Mouse (Mus musculus) neural tube, embryonic 14.5 days (tissue): ENCODE results near the gene Zfc3h1. TPM values are rescaled to one million over a fixed set of nuclear protein-coding genes. Genes with fewer than 3 reads are reported as not detected.

Source experiments
- ATAC-seq: fragments of 200-750 bp; cut with Nextera tagmentation; 2 replicates; pipeline ENCODE4 v1.8.0; 2017; ENCODE audit warnings: low read depth, mild to moderate bottlenecking, moderate TSS enrichment, moderate library complexity
- H3K27ac ChIP-seq: fragments of 300-500 bp; sonication (generic); 2 replicates; pipeline ENCODE4 v1.5.1; 2014; ENCODE audit warnings: low read depth, mild to moderate bottlenecking, control low read depth, low read length, moderate library complexity, mixed read lengths
- H3K27me3 ChIP-seq: fragments of 300-500 bp; sonication (generic); 2 replicates; pipeline ENCODE4 v1.6.1; 2014; ENCODE audit warnings: low read length; ENCODE audit not compliant: control insufficient read depth, insufficient read depth
- H3K36me3 ChIP-seq: fragments of 300-500 bp; sonication (generic); 2 replicates; pipeline ENCODE4 v1.6.1; 2014; ENCODE audit warnings: low read length, mixed read lengths; ENCODE audit not compliant: control insufficient read depth, insufficient read depth
- H3K4me1 ChIP-seq: fragments of 300-500 bp; sonication (generic); 2 replicates; pipeline ENCODE4 v1.6.1; 2014; ENCODE audit warnings: low read length; ENCODE audit not compliant: control insufficient read depth, insufficient read depth
- H3K4me2 ChIP-seq: fragments of 300-500 bp; sonication (generic); 2 replicates; pipeline ENCODE4 v1.6.1; 2014; ENCODE audit warnings: mild to moderate bottlenecking, low read depth, low read length, control low read depth
- H3K4me3 ChIP-seq: fragments of 300-500 bp; sonication (generic); 2 replicates; pipeline ENCODE4 v1.5.1; 2014; ENCODE audit warnings: low read depth, low read length, control low read depth, mixed read lengths
- H3K9ac ChIP-seq: fragments of 300-500 bp; sonication (generic); replicated peaks from 2 replicates; pipeline ENCODE4 v1.6.1; 2014; ENCODE audit warnings: low read depth, mild to moderate bottlenecking, control low read depth, low read length, mixed read lengths
- H3K9me3 ChIP-seq: fragments of 300-500 bp; sonication (generic); 2 replicates; pipeline ENCODE4 v1.6.1; 2016; ENCODE audit warnings: low read length; ENCODE audit not compliant: control insufficient read depth
- WGBS: fragments of 180-500 bp; shearing (Covaris S2); extraction: QIAGEN DNeasy Blood & Tissue Kit; methylation state at CpG from one replicate; pipeline ENCODE4 v1.1.7; 2014; 5-methylcytosine and 5-hydroxymethylcytosine counted together
- polyA plus RNA-seq: library from polyadenylated mRNA; unstranded; fragments of >200 nt; fragmentation: Nextera tagmentation; extraction: Ambion mirVana; gene quantifications from 2 replicates; pipeline ENCODE4 v1.2.1, GENCODE M21; 2014

Gene Zfc3h1
- polyA plus RNA-seq = 26.6 and 31.3 TPM in 2 replicates

DNA sequence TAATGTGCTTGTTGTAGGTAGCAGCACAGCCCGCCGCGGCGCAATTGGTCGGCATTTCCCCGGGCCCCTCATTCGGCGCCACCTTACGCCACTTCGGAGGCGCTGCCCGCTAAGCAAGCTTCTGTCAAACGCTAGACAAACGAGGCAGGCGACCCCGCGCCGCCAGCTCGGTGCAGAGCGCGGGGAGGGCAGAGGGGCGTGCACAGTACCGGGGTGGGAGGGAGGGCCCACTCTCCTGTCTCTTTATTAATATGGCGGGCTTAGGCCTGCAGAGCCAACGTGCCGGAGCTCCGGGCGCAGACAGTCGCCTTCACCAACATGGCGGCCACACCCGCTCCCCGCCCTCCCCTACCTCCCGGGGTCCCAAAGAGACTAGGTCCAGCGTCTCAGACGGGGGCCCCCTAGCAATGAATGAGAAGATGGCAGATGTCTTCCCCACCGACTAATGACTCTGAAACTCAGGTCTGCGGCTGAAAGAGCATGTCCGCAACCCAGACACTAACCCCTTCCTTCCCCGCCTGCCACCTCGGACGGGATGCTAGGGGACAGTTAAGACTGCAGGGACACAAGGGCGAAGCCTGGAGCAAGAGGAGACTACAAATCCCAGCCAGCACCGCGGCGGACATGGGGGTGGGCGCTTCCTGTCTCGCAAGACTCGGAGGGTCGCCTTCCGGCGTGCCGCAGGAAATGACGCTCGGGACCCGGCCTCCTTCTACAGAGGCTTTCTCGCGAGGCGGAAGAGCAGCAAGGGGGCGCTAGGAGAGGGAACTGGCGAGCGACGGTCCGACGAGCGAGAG, at the start of gene Zfc3h1, which contains the start of gene Thap2:
Zfc3h1 (plus strand) TSS at position 739 of the 797 bp plus-strand sequence.
Thap2 (minus strand) TSS at position 223 of the 797 bp plus-strand sequence.
- H3K4me3 ChIP-seq = peak within 1 kb of the TSS; percentile 97
- peak within 1 kb of the TSS; percentile 90 for H3K9ac ChIP-seq
- H3K27me3 ChIP-seq = no peaks in the 10 kb centered on the region
- WGBS = under 1% methylated on average over 65 of the region's 65 CpGs
- H3K36me3 ChIP-seq = no peaks in the 10 kb centered on the region; the same call in 1 of the 2 replicates
- no peaks in the 10 kb centered on the region for H3K9me3 ChIP-seq
- ATAC-seq = peak; percentile 98
- H3K4me2 ChIP-seq = peak within 1 kb of the TSS; percentile 74
- peak within 1 kb of the TSS; percentile 98 for H3K27ac ChIP-seq
- H3K4me1 ChIP-seq = peaks cover 38% of the 10 kb centered on the region

DNA sequence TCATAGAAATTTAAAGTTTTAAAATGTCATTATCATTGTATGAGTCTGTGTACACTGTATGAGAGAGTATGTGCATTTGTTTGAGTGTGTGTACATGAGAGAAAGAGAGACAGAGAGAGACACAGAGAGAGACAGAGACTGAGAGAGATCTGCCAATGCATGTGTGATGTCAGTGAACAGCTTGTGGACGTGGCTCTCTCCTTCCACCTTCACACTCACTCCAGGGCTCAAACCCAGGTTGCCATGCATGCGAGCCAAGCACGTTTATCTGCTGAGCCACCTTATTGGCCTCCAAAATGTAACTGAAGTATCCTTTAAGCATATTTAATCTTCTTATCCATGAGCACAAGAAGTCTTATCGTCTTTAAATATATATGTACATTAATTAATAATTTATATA, 47.9 kb upstream of the Zfc3h1 start:
- Histone ChIP-seq H3K9me3 (no peaks in the 10 kb centered on the region), H3K4me1 (no peaks in the 10 kb centered on the region), H3K27ac (no peak overlapping the region), H3K36me3 (0 out of 2 replicates have a peak, but pooled peaks cover 6% of the 10 kb centered on the region), H3K4me2 (no peak overlapping the region), H3K4me3 (no peak overlapping the region), H3K9ac (no peak overlapping the region), H3K27me3 (no peaks in the 10 kb centered on the region)
- 89% methylated on average over 4 of the region's 4 CpGs for WGBS
- ATAC-seq = no peak

DNA sequence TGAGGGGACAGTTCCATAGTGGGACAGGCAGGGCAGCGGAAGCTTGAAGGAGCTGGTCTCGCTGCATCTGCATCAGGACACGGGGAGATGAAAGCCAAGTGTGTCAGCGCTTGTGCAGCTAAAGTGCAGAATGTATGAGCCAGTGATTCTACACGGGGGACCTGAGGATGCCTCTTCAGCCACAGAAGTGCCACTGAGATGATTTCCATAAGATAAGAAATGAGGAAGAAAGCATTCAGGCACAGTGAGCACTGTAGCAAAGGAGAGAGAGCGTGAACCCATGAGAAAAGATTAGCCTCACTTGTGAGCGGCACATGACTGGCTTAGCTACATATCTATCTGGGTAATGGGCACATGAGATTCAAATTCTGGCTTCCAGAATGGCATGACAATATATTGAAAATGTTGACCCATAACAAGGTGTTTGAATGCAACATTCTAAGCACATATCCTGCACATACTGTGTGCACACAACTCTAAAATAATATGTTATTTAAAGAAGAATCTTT, 44.9 kb upstream of the Zfc3h1 start:
- 0 out of 2 replicates have a peak, but pooled peaks cover 9% of the 10 kb centered on the region for H3K36me3 ChIP-seq
- ATAC-seq = no peak
- no peak overlapping the region for H3K27ac ChIP-seq
- no peaks in the 10 kb centered on the region for H3K9me3 ChIP-seq
- H3K9ac ChIP-seq = no peak overlapping the region
- WGBS = 93% methylated on average over 7 of the region's 7 CpGs
- H3K4me3 ChIP-seq = no peak overlapping the region
- H3K4me1 ChIP-seq = no peaks in the 10 kb centered on the region
- no peak overlapping the region for H3K4me2 ChIP-seq
- H3K27me3 ChIP-seq = no peaks in the 10 kb centered on the region

DNA sequence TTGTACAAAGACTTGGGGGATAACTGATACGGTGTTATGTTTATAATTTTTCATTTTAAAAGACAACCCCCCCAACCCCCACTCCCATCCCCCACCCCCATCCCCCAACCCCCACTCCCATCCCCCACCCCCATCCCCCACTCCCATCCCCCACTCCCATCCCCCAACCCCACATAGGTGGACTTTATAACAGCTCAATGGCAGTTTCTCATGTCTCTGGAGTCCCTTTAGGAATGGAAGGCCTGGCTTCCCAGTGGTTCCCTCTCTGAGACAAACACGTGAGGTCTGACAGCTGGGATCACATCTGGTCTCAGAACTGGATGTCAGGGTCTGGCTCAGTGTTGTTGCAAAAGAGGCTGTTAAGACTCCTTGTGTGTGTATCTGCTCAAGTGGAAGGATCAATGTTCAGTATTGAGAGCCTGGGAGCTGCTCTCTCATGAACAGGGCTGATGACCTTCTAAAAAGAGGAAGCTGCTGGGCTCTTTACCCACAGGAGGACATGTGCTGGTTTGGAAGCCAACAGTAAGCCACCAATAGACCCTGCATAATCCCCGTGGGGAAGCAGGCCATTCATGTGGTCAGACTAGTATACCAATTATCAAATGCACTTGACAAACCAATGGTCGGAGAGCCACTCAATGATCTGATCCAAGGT, 41.9 kb upstream of the Zfc3h1 start:
- 88% methylated on average over 4 of the region's 4 CpGs for WGBS
- no peak overlapping the region for H3K4me3 ChIP-seq
- no peak overlapping the region for H3K9ac ChIP-seq
- no peak for ATAC-seq
- no peak overlapping the region for H3K4me2 ChIP-seq
- H3K4me1 ChIP-seq = no peaks in the 10 kb centered on the region
- H3K27me3 ChIP-seq = no peaks in the 10 kb centered on the region
- no peak overlapping the region for H3K27ac ChIP-seq
- H3K9me3 ChIP-seq = no peaks in the 10 kb centered on the region
- peaks cover 16% of the 10 kb centered on the region; the same call in 1 of the 2 replicates for H3K36me3 ChIP-seq

DNA sequence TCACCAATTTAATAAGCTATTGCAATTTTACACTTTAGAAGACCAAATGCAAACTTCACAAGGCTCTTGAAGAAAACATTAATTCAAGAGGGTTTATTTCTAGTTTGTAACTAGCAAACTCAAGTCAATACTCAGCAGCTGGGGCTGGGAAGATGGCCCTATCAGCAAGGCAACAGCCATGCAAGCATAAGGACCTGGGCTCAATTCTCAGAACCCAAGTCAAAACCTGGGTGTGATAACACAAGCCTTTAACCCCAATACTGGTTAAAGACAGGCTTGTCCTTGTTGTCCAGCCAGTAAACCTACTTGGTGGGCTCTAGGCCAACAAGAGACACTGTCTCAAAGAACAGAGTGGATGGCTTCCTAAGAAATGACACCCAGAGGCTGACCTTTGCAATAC, 38.3 kb upstream of the Zfc3h1 start:
- Histone ChIP-seq H3K9me3 (no peaks in the 10 kb centered on the region), H3K4me3 (no peak overlapping the region), H3K9ac (no peak overlapping the region), H3K36me3 (peaks cover 10% of the 10 kb centered on the region; the same call in 1 of the 2 replicates), H3K4me2 (no peak overlapping the region), H3K27me3 (no peaks in the 10 kb centered on the region), H3K27ac (no peak overlapping the region), H3K4me1 (no peaks in the 10 kb centered on the region)
- no peak for ATAC-seq

DNA sequence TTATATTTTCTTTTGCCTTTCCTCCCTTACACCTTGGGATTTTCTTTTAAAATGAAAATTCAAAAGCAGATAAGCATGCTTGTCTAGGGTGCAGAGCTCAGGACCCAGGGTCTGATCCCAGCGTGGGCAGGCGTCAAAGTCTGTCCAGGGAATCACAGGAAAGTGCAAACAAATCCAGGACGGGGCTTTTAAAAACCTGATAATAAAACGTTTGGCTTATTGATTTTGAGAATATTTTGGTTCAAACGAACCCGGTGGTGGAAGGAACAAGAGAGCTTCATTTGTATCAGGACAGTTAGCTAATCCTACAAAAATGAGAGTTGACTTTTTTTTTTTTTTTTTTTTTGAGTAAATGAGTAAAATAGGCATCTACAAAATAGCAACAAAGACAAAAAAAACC, 36.6 kb upstream of the Zfc3h1 start:
- Histone ChIP-seq H3K27ac (no peak overlapping the region), H3K9ac (no peak overlapping the region), H3K4me3 (no peak overlapping the region), H3K4me2 (no peak overlapping the region), H3K27me3 (no peaks in the 10 kb centered on the region), H3K36me3 (peaks cover 7% of the 10 kb centered on the region; the same call in 1 of the 2 replicates), H3K9me3 (no peaks in the 10 kb centered on the region), H3K4me1 (no peaks in the 10 kb centered on the region)
- no peak for ATAC-seq
- WGBS = 87% methylated on average over 6 of the region's 6 CpGs

DNA sequence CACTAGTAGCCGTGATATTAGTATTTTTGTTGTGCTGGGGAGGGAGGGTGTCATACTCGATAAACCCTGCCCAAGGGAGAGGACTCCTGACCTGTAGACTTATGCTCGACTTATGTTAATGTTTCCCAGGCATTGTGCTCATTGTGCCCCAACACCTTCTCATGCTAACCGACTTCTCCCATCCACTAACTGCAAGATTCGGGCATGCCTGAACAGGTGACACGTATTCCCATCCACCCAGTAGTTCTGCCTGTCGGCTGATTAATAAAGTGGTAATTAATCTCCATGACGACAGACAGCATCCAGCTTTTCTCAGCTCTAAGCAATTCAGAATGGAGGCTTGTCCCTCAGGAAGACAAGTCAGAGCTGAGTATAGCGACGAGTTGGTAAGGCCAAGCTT, 35.7 kb upstream of the Zfc3h1 start:
- 71% methylated on average over 10 of the region's 10 CpGs for WGBS
- Histone ChIP-seq H3K27me3 (no peaks in the 10 kb centered on the region), H3K36me3 (peaks cover 7% of the 10 kb centered on the region; the same call in 1 of the 2 replicates), H3K9me3 (no peaks in the 10 kb centered on the region), H3K27ac (no peak overlapping the region), H3K4me1 (no peaks in the 10 kb centered on the region), H3K9ac (no peak overlapping the region), H3K4me3 (no peak overlapping the region), H3K4me2 (no peak overlapping the region)
- ATAC-seq = no peak

DNA sequence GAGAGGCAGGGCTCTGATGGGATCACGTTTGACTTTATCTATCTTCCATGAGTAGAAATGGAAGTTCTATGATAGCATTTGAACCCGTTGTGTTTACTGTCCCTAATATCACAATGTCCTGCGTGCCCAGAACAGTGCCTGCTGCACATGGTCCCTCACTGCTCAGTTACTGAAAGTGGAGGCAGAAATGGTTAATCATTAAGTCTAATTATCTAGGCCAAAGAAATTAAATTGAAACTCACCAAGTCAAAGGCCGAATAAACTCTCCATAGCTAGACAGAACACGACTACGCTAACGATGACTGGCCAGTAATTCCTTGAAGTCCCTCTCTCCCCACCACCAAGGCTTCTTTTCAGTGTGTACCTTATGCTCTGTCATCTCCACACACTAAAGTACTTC, 35.2 kb upstream of the Zfc3h1 start:
- H3K27ac ChIP-seq = no peak overlapping the region
- no peak overlapping the region for H3K4me2 ChIP-seq
- H3K27me3 ChIP-seq = no peaks in the 10 kb centered on the region
- H3K4me3 ChIP-seq = no peak overlapping the region
- H3K4me1 ChIP-seq = no peaks in the 10 kb centered on the region
- peaks cover 7% of the 10 kb centered on the region; the same call in 1 of the 2 replicates for H3K36me3 ChIP-seq
- WGBS = 92% methylated on average over 7 of the region's 7 CpGs
- H3K9me3 ChIP-seq = no peaks in the 10 kb centered on the region
- H3K9ac ChIP-seq = no peak overlapping the region
- ATAC-seq = no peak
